Mouse (Mus musculus): ENCODE measurements around the gene Kctd2. TPM values are rescaled to one million over a fixed set of nuclear protein-coding genes. Genes with fewer than 3 reads are reported as not detected.
"Not testable (repeated sequence)": the region's sequence is repeated elsewhere in the genome, so short reads cannot be mapped to it uniquely, and the experiment has no call there.

The Kctd2 gene
- total RNA-seq, 2 experiments from 2014 or later, result 69.2 to 77.4 TPM

- no peak for DNase-seq
Measured at GRCm38 (mm10) chr11:115439906-115440595, 20.1 kb downstream of the Kctd2 start, which contains the start of gene Trim80. Trim80 (plus strand) TSS chr11:115440545.

- no peak for DNase-seq
Measured at GRCm38 (mm10) chr11:115441417-115441816, 21.5 kb downstream of the Kctd2 start.

GRCm38 (mm10) chr11:115446906-115447305 is 27.0 kb downstream of the Kctd2 start:
- DNase-seq, result no peak

- no peak for DNase-seq
Measured at GRCm38 (mm10) chr11:115447321-115447885, 27.5 kb downstream of the Kctd2 start.

GRCm38 (mm10) chr11:115448075-115448474 is 28.1 kb downstream of the Kctd2 start:
- DNase-seq, result no peak

GRCm38 (mm10) chr11:115448998-115449397 is 29.1 kb downstream of the Kctd2 start:
- no peak for DNase-seq

- DNase-seq, result no peak
Measured at GRCm38 (mm10) chr11:115450176-115450575, 30.2 kb downstream of the Kctd2 start.

- DNase-seq, result no peak
Measured at GRCm38 (mm10) chr11:115451781-115452241, 31.9 kb downstream of the Kctd2 start.

GRCm38 (mm10) chr11:115452281-115452860 is 32.4 kb downstream of the Kctd2 start:
- no peak for DNase-seq

- no peak for DNase-seq
Measured at GRCm38 (mm10) chr11:115453306-115453705, 33.4 kb downstream of the Kctd2 start.

GRCm38 (mm10) chr11:115454822-115455221 is 34.9 kb downstream of the Kctd2 start:
- not testable (repeated sequence) for DNase-seq

GRCm38 (mm10) chr11:115455619-115456018 is 35.7 kb downstream of the Kctd2 start:
- DNase-seq, result no peak

- DNase-seq, result no peak
Measured at GRCm38 (mm10) chr11:115456182-115456581, 36.3 kb downstream of the Kctd2 start.

- no peak for DNase-seq
Measured at GRCm38 (mm10) chr11:115457405-115457804, 37.5 kb downstream of the Kctd2 start.

GRCm38 (mm10) chr11:115460976-115461375 is 41.0 kb downstream of the Kctd2 start:
- no peak for DNase-seq

GRCm38 (mm10) chr11:115461846-115462242 is 41.9 kb downstream of the Kctd2 start:
- DNase-seq, result no peak

- DNase-seq, result no peak
Measured at GRCm38 (mm10) chr11:115462243-115462891, 42.4 kb downstream of the Kctd2 start, which contains the start of gene Slc16a5. Slc16a5 (plus strand) TSS chr11:115462474.

- no peak for DNase-seq
Measured at GRCm38 (mm10) chr11:115463397-115463796, 43.5 kb downstream of the Kctd2 start.

GRCm38 (mm10) chr11:115464851-115465250 is 44.9 kb downstream of the Kctd2 start:
- DNase-seq, result no peak

GRCm38 (mm10) chr11:115467217-115467618 is 47.3 kb downstream of the Kctd2 start:
- no peak for DNase-seq

- DNase-seq, result no peak
Measured at GRCm38 (mm10) chr11:115472183-115472582, 52.3 kb downstream of the Kctd2 start.

GRCm38 (mm10) chr11:115473626-115474275 is 53.8 kb downstream of the Kctd2 start:
- DNase-seq, result peak; percentile 91 to 93

All from layer of hippocampus, postnatal 36 days (tissue).